Mouse (Mus musculus) heart, embryonic 10.5 days (tissue): ENCODE data around the gene Ppie. TPM values are rescaled to one million over a fixed set of nuclear protein-coding genes. Genes with fewer than 3 reads are reported as not detected.
A peak's percentile ranks its signal among the peaks of the same experiment; 100 is the strongest.
"Not testable (repeated sequence)": the region's sequence is repeated elsewhere in the genome, so short reads cannot be mapped to it uniquely, and the experiment has no call there.

ENCODE experiments used
- DNase-seq: peaks from one replicate; pipeline ENCODE4 v3.0.0-alpha.2; 2017; ENCODE audit warnings: low spot score
- H3K27ac ChIP-seq: fragments of 300-500 bp; sonication (generic); 2 replicates; pipeline ENCODE4 v1.5.1; 2016; ENCODE audit warnings: mild to moderate bottlenecking
- H3K27me3 ChIP-seq: fragments of 300-500 bp; sonication (generic); 2 replicates; pipeline ENCODE4 v1.6.1; 2016; ENCODE audit warnings: mild to moderate bottlenecking; ENCODE audit not compliant: poor library complexity, insufficient read depth, severe bottlenecking
- H3K36me3 ChIP-seq: fragments of 300-500 bp; sonication (generic); 2 replicates; pipeline ENCODE4 v1.6.1; 2016; ENCODE audit warnings: mild to moderate bottlenecking, moderate library complexity
- H3K4me1 ChIP-seq: fragments of 300-500 bp; sonication (generic); 2 replicates; pipeline ENCODE4 v1.6.1; 2016; ENCODE audit warnings: mild to moderate bottlenecking
- H3K4me3 ChIP-seq: fragments of 300-500 bp; sonication (generic); 2 replicates; pipeline ENCODE4 v1.5.1; 2016; ENCODE audit warnings: mild to moderate bottlenecking, moderate library complexity
- H3K9me3 ChIP-seq: fragments of 300-500 bp; sonication (generic); 2 replicates; pipeline ENCODE4 v1.6.1; 2016; ENCODE audit warnings: mild to moderate bottlenecking, moderate library complexity
- WGBS: fragments of 180-500 bp; shearing (Covaris S2); methylation state at CpG from one replicate; pipeline ENCODE4 v1.1.7; 2016; 5-methylcytosine and 5-hydroxymethylcytosine counted together
- polyA plus RNA-seq: library from polyadenylated mRNA; unstranded; fragments of >200 nt; fragmentation: Nextera tagmentation; extraction: Ambion mirVana; gene quantifications from 2 replicates; pipeline ENCODE4 v1.2.1, GENCODE M21; 2016

Gene Ppie
- polyA plus RNA-seq, 1 experiment from 2014 or later, result 100 TPM

DNA sequence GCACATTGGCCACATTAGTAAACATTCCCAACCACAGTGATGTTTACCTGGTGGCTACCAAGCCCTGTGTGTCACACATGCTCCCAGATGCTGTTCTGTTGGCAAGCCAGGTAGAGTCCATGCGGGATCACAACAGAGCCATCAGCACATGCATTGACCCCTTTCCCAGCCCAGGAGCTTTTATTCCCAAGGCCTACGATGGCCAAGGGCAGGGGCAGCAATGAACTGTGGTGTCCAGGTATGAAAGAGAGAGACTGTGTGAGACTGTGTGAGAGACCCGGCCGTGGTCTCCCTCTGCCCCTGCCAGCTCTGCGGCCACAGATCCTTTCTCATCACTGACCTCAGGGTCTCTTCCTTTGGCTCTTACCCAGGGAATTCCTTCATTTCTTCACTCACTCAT lies 31.7 kb downstream of the Ppie start:
- H3K4me3 ChIP-seq, result no peak overlapping the region
- H3K27me3 ChIP-seq, result peaks cover 56% of the 10 kb centered on the region
- peaks cover 12% of the 10 kb centered on the region for H3K4me1 ChIP-seq
- no peaks in the 10 kb centered on the region for H3K36me3 ChIP-seq
- H3K9me3 ChIP-seq, result no peaks in the 10 kb centered on the region
- WGBS, result 78% methylated on average over 5 of the region's 5 CpGs
- DNase-seq, result no peak
- H3K27ac ChIP-seq, result no peak overlapping the region

DNA sequence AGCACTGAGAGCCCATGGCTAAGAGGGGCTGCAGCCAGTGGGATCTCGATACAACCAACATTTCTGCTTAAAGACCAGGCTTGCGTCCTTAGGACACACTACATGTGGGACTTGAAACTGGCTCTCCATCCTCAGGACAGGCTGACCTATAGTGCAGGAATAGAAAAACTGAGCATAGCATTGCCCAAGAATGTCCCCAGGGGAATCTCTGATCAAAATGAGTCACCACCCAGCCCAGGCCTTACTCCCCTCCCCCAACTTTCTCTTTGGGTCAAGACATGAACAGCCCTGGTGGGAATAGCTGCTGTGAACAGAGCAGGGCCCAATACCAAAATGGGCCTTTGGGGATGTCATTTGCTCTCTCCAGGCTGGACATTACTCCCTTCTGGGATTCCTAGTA lies 32.9 kb downstream of the Ppie start:
- Histone ChIP-seq H3K9me3 (no peaks in the 10 kb centered on the region), H3K4me3 (no peak overlapping the region), H3K27ac (no peak overlapping the region), H3K36me3 (no peaks in the 10 kb centered on the region), H3K27me3 (peaks cover 60% of the 10 kb centered on the region), H3K4me1 (peaks cover 12% of the 10 kb centered on the region)
- no peak for DNase-seq
- WGBS, result 100% methylated on average over 2 of the region's 2 CpGs

DNA sequence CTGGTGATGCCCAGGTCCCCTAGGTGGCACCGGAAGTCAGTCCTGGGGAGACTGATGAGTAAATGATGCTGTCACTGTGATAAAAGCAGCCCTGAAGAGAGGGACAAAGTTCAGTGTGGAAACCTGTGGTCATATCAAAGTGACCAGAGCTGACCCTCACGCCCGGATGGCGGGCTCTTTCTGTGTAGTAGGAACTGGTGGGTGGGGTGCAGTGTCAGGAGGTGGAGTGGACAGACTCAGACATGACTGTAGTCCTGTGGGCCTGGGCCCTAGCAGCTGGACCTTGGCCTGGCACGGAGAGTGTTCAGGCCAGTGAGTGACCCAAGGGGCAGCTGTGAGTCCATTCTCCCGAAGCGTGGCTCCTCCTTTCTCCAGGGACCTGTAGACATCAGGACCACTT lies 33.8 kb downstream of the Ppie start:
- H3K27ac ChIP-seq, DNase-seq, H3K9me3 ChIP-seq, H3K36me3 ChIP-seq, H3K4me3 ChIP-seq: not testable (repeated sequence)
- Histone ChIP-seq H3K4me1 (peaks cover 12% of the 10 kb centered on the region), H3K27me3 (peaks cover 62% of the 10 kb centered on the region)
- WGBS, result 76% methylated on average over 7 of the region's 7 CpGs

- H3K27ac ChIP-seq, result no peak overlapping the region
Measured at GRCm38 (mm10) chr4:123105451-123105790, 34.3 kb downstream of the Ppie start.

GRCm38 (mm10) chr4:123104651-123105450 lies 34.9 kb downstream of the Ppie start, which contains the start of gene Bmp8b:
Bmp8b (plus strand) TSS chr4:123105165.
- H3K36me3 ChIP-seq, result no peaks in the 10 kb centered on the region
- peaks cover 62% of the 10 kb centered on the region for H3K27me3 ChIP-seq
- H3K27ac ChIP-seq, result 0 out of 2 replicates have a peak within 1 kb of the TSS, but pooled peaks have one; percentile 4
- 4% methylated on average over 75 of the region's 75 CpGs for whole genome bisulfite sequencing
- no peaks in the 10 kb centered on the region for H3K9me3 ChIP-seq
- H3K4me1 ChIP-seq, result peaks cover 12% of the 10 kb centered on the region
- peak within 1 kb of the TSS; percentile 47 for H3K4me3 ChIP-seq
- DNase-seq, result no peak

More at GRCm38 (mm10) chr4:123105451-123105790, 34.3 kb downstream of the Ppie start:
- no peak for DNase-seq
- Histone ChIP-seq H3K4me1 (peaks cover 12% of the 10 kb centered on the region), H3K27me3 (peaks cover 62% of the 10 kb centered on the region), H3K36me3 (no peaks in the 10 kb centered on the region), H3K9me3 (no peaks in the 10 kb centered on the region), H3K4me3 (peak overlapping the region; percentile 47)
- 18% methylated on average over 24 of the region's 24 CpGs for WGBS

DNA sequence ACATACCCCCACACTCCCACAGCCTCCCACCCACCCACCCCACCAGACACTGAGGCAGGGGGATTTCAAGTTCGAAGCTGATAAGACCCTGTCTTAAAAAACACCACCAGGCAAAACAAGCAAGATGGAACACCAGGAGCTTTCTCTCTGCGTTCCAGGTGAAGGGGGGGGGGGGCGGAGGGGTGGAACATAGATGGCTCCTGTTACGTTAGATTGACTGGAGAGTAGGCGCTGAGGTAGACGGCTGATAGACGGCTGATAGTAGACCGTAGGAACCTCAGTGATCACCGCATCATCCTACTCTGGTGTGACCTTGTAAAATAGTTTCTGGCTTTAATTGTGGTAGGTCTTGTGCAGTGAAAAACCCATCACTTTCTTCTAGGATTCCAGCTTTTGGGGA lies 45.9 kb downstream of the Ppie start:
- peak overlapping the region; percentile 33; the same call in 1 of the 2 replicates for H3K4me3 ChIP-seq
- H3K27ac ChIP-seq, result no peak overlapping the region
- 30% methylated on average over 9 of the region's 9 CpGs for WGBS
- H3K36me3 ChIP-seq, result no peaks in the 10 kb centered on the region
- H3K4me1 ChIP-seq, result peaks cover 9% of the 10 kb centered on the region
- peaks cover 4% of the 10 kb centered on the region; the same call in 1 of the 2 replicates for H3K27me3 ChIP-seq
- no peak for DNase-seq
- H3K9me3 ChIP-seq, result no peaks in the 10 kb centered on the region

DNA sequence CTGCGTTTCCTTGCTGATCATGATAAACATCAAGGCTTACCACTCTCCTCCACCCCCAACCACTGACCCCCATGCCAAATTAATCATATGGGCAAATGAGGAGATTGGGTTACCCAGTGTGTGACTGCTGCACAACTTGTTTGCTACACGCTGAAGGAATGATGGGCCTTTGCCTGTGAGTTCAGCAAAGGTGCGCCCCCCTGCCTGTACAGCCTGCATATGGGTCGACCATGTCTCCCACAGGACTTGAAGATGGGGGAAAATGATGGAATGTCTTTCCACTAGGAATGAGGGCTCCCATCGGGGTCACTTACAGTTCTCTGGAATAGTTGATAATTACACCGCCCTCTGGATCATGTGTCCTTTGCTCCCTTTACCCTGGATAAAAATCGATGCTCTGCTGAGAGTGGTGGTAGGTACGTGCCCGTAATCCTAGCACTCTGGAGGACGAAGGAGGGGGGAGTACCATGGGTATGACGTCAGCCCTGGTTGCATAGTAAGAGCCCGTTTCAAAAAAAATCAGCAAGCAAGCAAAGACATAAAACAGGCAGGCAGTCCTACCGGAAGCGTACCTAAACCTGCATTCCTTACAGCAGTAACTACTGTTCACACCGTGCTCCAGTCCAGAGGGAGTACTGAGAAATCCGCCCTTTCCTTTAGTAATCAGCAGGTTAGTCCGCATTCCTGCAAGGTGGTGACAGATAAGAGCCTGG lies 46.5 kb downstream of the Ppie start:
- Histone ChIP-seq H3K9me3 (no peaks in the 10 kb centered on the region), H3K36me3 (no peaks in the 10 kb centered on the region), H3K27ac (no peak overlapping the region), H3K4me3 (peak overlapping the region; percentile 33), H3K27me3 (peaks cover 4% of the 10 kb centered on the region; the same call in 1 of the 2 replicates), H3K4me1 (peaks cover 9% of the 10 kb centered on the region)
- 35% methylated on average over 17 of the region's 17 CpGs for WGBS
- no peak for DNase-seq

DNA sequence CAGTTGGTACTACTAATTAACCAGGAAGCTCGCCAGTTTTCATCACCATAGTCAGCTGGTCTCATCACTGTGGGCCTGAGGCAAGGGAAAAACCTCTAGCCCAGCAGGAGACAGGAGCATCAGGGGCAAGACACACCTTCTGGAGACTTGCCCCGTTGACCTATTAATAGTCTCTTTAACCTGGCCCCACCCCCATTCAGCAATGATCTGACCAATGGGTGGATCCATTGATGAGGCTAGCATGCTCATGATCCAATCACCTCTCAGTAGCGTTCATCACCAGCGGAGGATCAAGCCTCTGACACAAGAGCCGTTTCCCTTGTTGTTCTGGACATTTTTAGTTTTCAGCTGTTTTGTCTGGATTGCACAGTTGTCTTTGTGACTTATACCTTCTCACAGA lies 47.1 kb downstream of the Ppie start:
- WGBS, result 61% methylated on average over 5 of the region's 5 CpGs
- Histone ChIP-seq H3K27me3 (peaks cover 4% of the 10 kb centered on the region; the same call in 1 of the 2 replicates), H3K36me3 (no peaks in the 10 kb centered on the region), H3K9me3 (no peaks in the 10 kb centered on the region), H3K4me3 (no peak overlapping the region), H3K27ac (no peak overlapping the region), H3K4me1 (peaks cover 9% of the 10 kb centered on the region)
- DNase-seq, result no peak

DNA sequence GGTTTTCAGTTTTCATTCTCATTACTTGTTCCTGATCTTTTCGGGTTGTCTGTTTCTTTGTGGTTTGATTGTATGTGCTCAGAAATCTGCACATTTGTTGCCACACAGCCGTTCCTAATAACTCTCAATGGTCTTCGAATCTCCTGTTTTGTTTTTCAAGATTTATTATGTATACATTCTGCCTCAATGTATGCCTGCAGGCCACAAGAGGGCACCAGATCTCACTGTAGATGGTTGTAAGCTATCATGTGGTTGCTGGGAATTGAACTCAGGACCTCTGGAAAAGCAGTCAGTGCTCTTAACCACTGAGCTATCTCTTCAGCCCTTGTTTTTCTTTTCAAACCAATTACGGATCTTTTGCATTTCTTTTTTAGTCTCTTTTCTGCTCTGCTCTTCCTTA lies 53.4 kb downstream of the Ppie start:
- no peaks in the 10 kb centered on the region for H3K4me1 ChIP-seq
- no peak overlapping the region for H3K27ac ChIP-seq
- 87% methylated on average over 4 of the region's 4 CpGs for WGBS
- H3K9me3 ChIP-seq, result no peaks in the 10 kb centered on the region
- no peaks in the 10 kb centered on the region for H3K36me3 ChIP-seq
- DNase-seq, result no peak
- no peak overlapping the region for H3K4me3 ChIP-seq
- H3K27me3 ChIP-seq, result peaks cover 10% of the 10 kb centered on the region

DNA sequence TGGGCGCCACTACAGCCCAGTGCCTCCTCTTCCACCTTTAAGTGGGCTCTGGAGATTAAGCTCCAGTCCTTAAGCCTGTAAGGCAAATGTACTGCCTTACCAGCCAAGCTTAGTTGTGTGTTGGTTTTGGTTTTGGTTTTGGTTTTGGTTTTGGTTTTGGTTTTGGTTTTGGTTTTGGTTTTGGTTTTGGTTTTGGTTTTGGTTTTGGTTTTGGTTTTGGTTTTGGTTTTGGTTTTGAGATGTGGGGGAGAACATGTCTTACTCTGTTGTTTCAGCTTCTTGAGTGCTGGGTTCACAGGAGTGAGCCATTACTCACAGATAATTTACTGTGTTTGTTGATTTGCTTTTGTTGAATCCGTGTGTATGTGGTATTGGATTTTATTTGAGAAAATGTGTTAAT lies 54.5 kb downstream of the Ppie start:
- Histone ChIP-seq H3K4me3 (no peak overlapping the region), H3K36me3 (no peaks in the 10 kb centered on the region), H3K27me3 (peaks cover 17% of the 10 kb centered on the region), H3K27ac (no peak overlapping the region), H3K4me1 (no peaks in the 10 kb centered on the region), H3K9me3 (no peaks in the 10 kb centered on the region)
- 77% methylated on average over 2 of the region's 2 CpGs for WGBS
- no peak for DNase-seq

GRCm38 (mm10) chr4:123083323-123083902 lies 56.3 kb downstream of the Ppie start:
- no peaks in the 10 kb centered on the region for H3K9me3 ChIP-seq
- H3K4me1 ChIP-seq, result no peaks in the 10 kb centered on the region
- no peak for DNase-seq

GRCm38 (mm10) chr4:123082283-123083163 lies 57.2 kb downstream of the Ppie start:
- Histone ChIP-seq H3K9me3 (no peaks in the 10 kb centered on the region), H3K4me3 (no peak overlapping the region), H3K4me1 (no peaks in the 10 kb centered on the region), H3K36me3 (no peaks in the 10 kb centered on the region), H3K27ac (no peak overlapping the region), H3K27me3 (peaks cover 17% of the 10 kb centered on the region)
- 64% methylated on average over 20 of the region's 20 CpGs for WGBS
- DNase-seq, result peak; percentile 85

More at GRCm38 (mm10) chr4:123083323-123083902, 56.3 kb downstream of the Ppie start:
- H3K27ac ChIP-seq, result no peak overlapping the region
- peaks cover 17% of the 10 kb centered on the region for H3K27me3 ChIP-seq
- H3K4me3 ChIP-seq, result no peak overlapping the region
- no peaks in the 10 kb centered on the region for H3K36me3 ChIP-seq
- WGBS, result 62% methylated on average over 13 of the region's 13 CpGs
